Mouse (Mus musculus) MEL (cell line): ENCODE data around the gene Fbh1. TPM values are rescaled to one million over a fixed set of nuclear protein-coding genes. Genes with fewer than 3 reads are reported as not detected.
A peak's percentile ranks its signal among the peaks of the same experiment; 100 is the strongest.

ENCODE experiments used
- DNase-seq: peaks from one replicate; pipeline ENCODE4 v3.0.0; 2011; ENCODE audit warnings: low read depth, low spot score
- H3K27ac ChIP-seq: 2 replicates; pipeline ENCODE4 v1.5.1; 2012; ENCODE audit warnings: low read depth, mild to moderate bottlenecking, control low read depth, low read length, moderate library complexity; ENCODE audit not compliant: control insufficient read depth
- H3K27me3 ChIP-seq, 2 experiments: fragments of 150-350 bp in 1 of 2; sonication (generic) in 1 of 2; 2 replicates each; pipeline ENCODE4 v1.6.1; 2012; ENCODE audit warnings: low read length in 2 of 2, mild to moderate bottlenecking in 2 of 2, improper control_type of control experiment in 1 of 2, moderate library complexity in 1 of 2; ENCODE audit not compliant: insufficient read depth in 2 of 2, control insufficient read depth in 1 of 2
- H3K36me3 ChIP-seq, 2 experiments: 2 replicates each; pipeline ENCODE4 v1.6.1; 2012 to 2014; ENCODE audit warnings: low read length in 2 of 2, improper control_type of control experiment in 1 of 2, inconsistent platforms in 1 of 2, mild to moderate bottlenecking in 1 of 2; ENCODE audit not compliant: insufficient read depth in 2 of 2, control insufficient read depth in 1 of 2
- H3K4me1 ChIP-seq, 2 experiments: fragments of 150-350 bp in 1 of 2; sonication (generic) in 1 of 2; 2 replicates each; pipeline ENCODE4 v1.6.1; 2012; ENCODE audit warnings: low read length in 2 of 2, improper control_type of control experiment in 1 of 2, mild to moderate bottlenecking in 1 of 2; ENCODE audit not compliant: insufficient read depth in 2 of 2, control insufficient read depth in 1 of 2
- H3K4me3 ChIP-seq, 2 experiments: fragments of 150-350 bp in 1 of 2; sonication (generic) in 1 of 2; 2 replicates each; pipeline ENCODE4 v1.5.1; 2012; ENCODE audit warnings: low read depth in 2 of 2, low read length in 2 of 2, mild to moderate bottlenecking in 2 of 2, moderate library complexity in 2 of 2, control low read depth in 1 of 2, improper control_type of control experiment in 1 of 2; ENCODE audit not compliant: control insufficient read depth in 1 of 2, insufficient read depth in 1 of 2
- H3K79me2 ChIP-seq: 2 replicates; pipeline ENCODE4 v1.6.1; 2012; ENCODE audit warnings: mild to moderate bottlenecking, low read length, moderate library complexity; ENCODE audit not compliant: control insufficient read depth, poor library complexity, insufficient read depth
- H3K9ac ChIP-seq: 2 replicates; pipeline ENCODE4 v1.6.1; 2012; ENCODE audit warnings: low read depth, mild to moderate bottlenecking, control low read depth, low read length, moderate library complexity; ENCODE audit not compliant: control insufficient read depth, poor library complexity, severe bottlenecking
- H3K9me3 ChIP-seq: fragments of 150-350 bp; sonication (generic); replicated peaks from 2 replicates; pipeline ENCODE4 v1.6.1; 2012; ENCODE audit warnings: mild to moderate bottlenecking, low read length, improper control_type of control experiment, moderate library complexity; ENCODE audit not compliant: insufficient read depth
- BHLHE40 ChIP-seq: IDR thresholded peaks from 2 replicates; pipeline ENCODE4 v1.6.1; 2012; ENCODE audit warnings: low read depth, mild to moderate bottlenecking, inconsistent platforms, low read length, improper control_type of control experiment, borderline replicate concordance
- CHD1 ChIP-seq: IDR thresholded peaks from 2 replicates; pipeline ENCODE4 v1.6.1; 2012; ENCODE audit warnings: low read depth, mild to moderate bottlenecking, inconsistent platforms, low read length, improper control_type of control experiment
- CHD2 ChIP-seq: IDR thresholded peaks from 2 replicates; pipeline ENCODE4 v1.6.1; 2011; ENCODE audit warnings: low read length, improper control_type of control experiment
- CTCF ChIP-seq, 3 experiments: IDR thresholded peaks in 2 of 3; conservative IDR thresholded peaks in 1 of 3; 2 replicates each; pipeline ENCODE4 v1.5.1; 2011 to 2012; ENCODE audit warnings: low read length in 3 of 3, low read depth in 2 of 3, mild to moderate bottlenecking in 2 of 3, improper control_type of control experiment in 1 of 3, inconsistent platforms in 1 of 3, mixed read lengths in 1 of 3, moderate library complexity in 1 of 3; ENCODE audit not compliant: control insufficient read depth in 1 of 3, insufficient read depth in 1 of 3, poor library complexity in 1 of 3, severe bottlenecking in 1 of 3
- ELF1 ChIP-seq: IDR thresholded peaks from 2 replicates; pipeline ENCODE4 v1.6.1; 2014; ENCODE audit warnings: low read depth, mild to moderate bottlenecking, inconsistent platforms, low read length, improper control_type of control experiment, moderate library complexity
- EP300 ChIP-seq, 2 experiments: IDR thresholded peaks; 2 replicates each; pipeline ENCODE4 v1.6.1; 2011; ENCODE audit warnings: improper control_type of control experiment in 2 of 2, low read length in 2 of 2, low read depth in 1 of 2, mild to moderate bottlenecking in 1 of 2
- ETS1 ChIP-seq: IDR thresholded peaks from 2 replicates; pipeline ENCODE4 v1.6.1; 2012; ENCODE audit warnings: low read depth, mild to moderate bottlenecking, inconsistent platforms, low read length, improper control_type of control experiment, moderate library complexity
- GATA1 ChIP-seq: IDR thresholded peaks from 2 replicates; pipeline ENCODE4 v1.6.1; 2011; ENCODE audit warnings: low read depth, low read length, improper control_type of control experiment
- HCFC1 ChIP-seq: IDR thresholded peaks from 2 replicates; pipeline ENCODE4 v1.6.1; 2012; ENCODE audit warnings: low read depth, mild to moderate bottlenecking, inconsistent platforms, low read length, improper control_type of control experiment, moderate library complexity
- JUND ChIP-seq: IDR thresholded peaks from 2 replicates; pipeline ENCODE4 v1.6.1; 2011; ENCODE audit warnings: low read depth, mild to moderate bottlenecking, improper control_type of control experiment, low read length
- KAT2A ChIP-seq: conservative IDR thresholded peaks from 2 replicates; pipeline ENCODE4 v1.6.1; 2012; ENCODE audit warnings: low read depth, low read length, improper control_type of control experiment, inconsistent platforms
- MAFK ChIP-seq: IDR thresholded peaks from 2 replicates; pipeline ENCODE4 v1.6.1; 2011; ENCODE audit warnings: low read depth, mild to moderate bottlenecking, low read length, improper control_type of control experiment, borderline replicate concordance
- MAX ChIP-seq: IDR thresholded peaks from 2 replicates; pipeline ENCODE4 v1.6.1; 2011; ENCODE audit warnings: low read length, improper control_type of control experiment
- MAZ ChIP-seq: IDR thresholded peaks from 2 replicates; pipeline ENCODE4 v1.6.1; 2012; ENCODE audit warnings: low read depth, mild to moderate bottlenecking, inconsistent platforms, low read length, improper control_type of control experiment
- MEF2A ChIP-seq: IDR thresholded peaks from 2 replicates; pipeline ENCODE4 v1.6.1; 2014; ENCODE audit warnings: low read depth, mild to moderate bottlenecking, inconsistent platforms, low read length, improper control_type of control experiment; ENCODE audit not compliant: poor library complexity, insufficient replicate concordance, severe bottlenecking; ENCODE audit errors: extremely low read depth
- MXI1 ChIP-seq: IDR thresholded peaks from 2 replicates; pipeline ENCODE4 v1.6.1; 2011; ENCODE audit warnings: mild to moderate bottlenecking, low read depth, low read length, improper control_type of control experiment
- MYC ChIP-seq: IDR thresholded peaks from 2 replicates; pipeline ENCODE4 v1.6.1; 2011; ENCODE audit warnings: low read depth, mild to moderate bottlenecking, low read length, improper control_type of control experiment, moderate library complexity
- NELFE ChIP-seq: IDR thresholded peaks from 2 replicates; pipeline ENCODE4 v1.6.1; 2011; ENCODE audit warnings: low read depth, low read length, improper control_type of control experiment
- NRF1 ChIP-seq: IDR thresholded peaks from 2 replicates; pipeline ENCODE4 v1.6.1; 2014; ENCODE audit warnings: low read depth, mild to moderate bottlenecking, inconsistent platforms, low read length, improper control_type of control experiment, moderate library complexity; ENCODE audit not compliant: poor library complexity, insufficient read depth, severe bottlenecking
- POLR2AphosphoS2 ChIP-seq: IDR thresholded peaks from 2 replicates; pipeline ENCODE4 v1.6.1; 2011; ENCODE audit warnings: low read length, improper control_type of control experiment
- POLR2AphosphoS5 ChIP-seq: IDR thresholded peaks from 2 replicates; pipeline ENCODE4 v1.6.1; 2012; ENCODE audit warnings: low read depth, borderline replicate concordance, mild to moderate bottlenecking, inconsistent platforms, low read length, moderate library complexity, mixed read lengths
- RAD21 ChIP-seq: IDR thresholded peaks from 2 replicates; pipeline ENCODE4 v1.6.1; 2011; ENCODE audit warnings: mild to moderate bottlenecking, low read depth, low read length, improper control_type of control experiment
- RCOR1 ChIP-seq: IDR thresholded peaks from 2 replicates; pipeline ENCODE4 v1.6.1; 2012; ENCODE audit warnings: low read depth, mild to moderate bottlenecking, inconsistent platforms, low read length, improper control_type of control experiment
- SIN3A ChIP-seq: IDR thresholded peaks from 2 replicates; pipeline ENCODE4 v1.6.1; 2012; ENCODE audit warnings: low read length, improper control_type of control experiment, inconsistent platforms
- SMC3 ChIP-seq: IDR thresholded peaks from 2 replicates; pipeline ENCODE4 v1.6.1; 2011; ENCODE audit warnings: low read depth, low read length, improper control_type of control experiment
- TAL1 ChIP-seq: IDR thresholded peaks from 2 replicates; pipeline ENCODE4 v1.6.1; 2012; ENCODE audit warnings: mild to moderate bottlenecking, inconsistent platforms, low read length, moderate library complexity, mixed read lengths
- TBP ChIP-seq: IDR thresholded peaks from 2 replicates; pipeline ENCODE4 v1.8.0; 2011; ENCODE audit warnings: low read depth, low read length, improper control_type of control experiment
- TCF12 ChIP-seq: IDR thresholded peaks from 2 replicates; pipeline ENCODE4 v1.6.1; 2014; ENCODE audit warnings: low read depth, mild to moderate bottlenecking, inconsistent platforms, low read length, improper control_type of control experiment, moderate library complexity
- UBTF ChIP-seq: IDR thresholded peaks from 2 replicates; pipeline ENCODE4 v1.6.1; 2012; ENCODE audit warnings: low read depth, mild to moderate bottlenecking, inconsistent platforms, low read length, improper control_type of control experiment, moderate library complexity, borderline replicate concordance; ENCODE audit not compliant: insufficient read depth
- USF1 ChIP-seq: IDR thresholded peaks from 2 replicates; pipeline ENCODE4 v1.6.1; 2014; ENCODE audit warnings: low read depth, mild to moderate bottlenecking, inconsistent platforms, low read length, improper control_type of control experiment, moderate library complexity
- USF2 ChIP-seq, 2 experiments: IDR thresholded peaks; 2 replicates each; pipeline ENCODE4 v1.6.1; 2011 to 2012; ENCODE audit warnings: improper control_type of control experiment in 2 of 2, low read length in 2 of 2, borderline replicate concordance in 1 of 2, inconsistent platforms in 1 of 2, low read depth in 1 of 2, mild to moderate bottlenecking in 1 of 2; ENCODE audit not compliant: insufficient read depth in 1 of 2
- ZC3H11A ChIP-seq: IDR thresholded peaks from 2 replicates; pipeline ENCODE4 v1.6.1; 2012; ENCODE audit warnings: low read depth, mild to moderate bottlenecking, inconsistent platforms, low read length, improper control_type of control experiment
- ZKSCAN1 ChIP-seq: IDR thresholded peaks from 2 replicates; pipeline ENCODE4 v1.6.1; 2012; ENCODE audit warnings: low read depth, mild to moderate bottlenecking, inconsistent platforms, low read length, improper control_type of control experiment, moderate library complexity
- ZMIZ1 ChIP-seq: IDR thresholded peaks from 2 replicates; pipeline ENCODE4 v1.6.1; 2012; ENCODE audit warnings: low read depth, mild to moderate bottlenecking, inconsistent platforms, low read length, improper control_type of control experiment, moderate library complexity
- ZNF384 ChIP-seq: IDR thresholded peaks from 2 replicates; pipeline ENCODE4 v1.6.1; 2012; ENCODE audit warnings: low read depth, mild to moderate bottlenecking, inconsistent platforms, low read length, improper control_type of control experiment
- polyA plus RNA-seq, 2 experiments: library from polyadenylated mRNA; stranded (reverse) in 1 of 2; unstranded in 1 of 2; fragments of >175 nt in 1 of 2; fragments of >200 nt in 1 of 2; gene quantifications; 2 replicates each; pipeline versions ENCODE4 v1.2.1 to v1.2.4; 2012; ENCODE audit warnings: low replicate concordance in 2 of 2, low read depth in 1 of 2; ENCODE audit not compliant: insufficient read length in 2 of 2, insufficient read depth in 1 of 2, missing spikeins in 1 of 2
- total RNA-seq: library from RNA; depleted of rRNA; stranded (reverse); fragments of 300-350 nt; gene quantifications from 2 replicates; pipeline ENCODE4 v1.2.3, GENCODE M21; 2012

Fbh1 gene
- total and polyA plus RNA-seq, 3 experiments = 34.9 to 44.9 TPM; not detected in 1

- H3K9me3 ChIP-seq = no peaks in the 10 kb centered on the region
- peak overlapping the region; percentile 78 for H3K9ac ChIP-seq
- H3K27me3 ChIP-seq = no peaks in the 10 kb centered on the region
- H3K4me1 ChIP-seq = peaks cover 0 to 10% of the 10 kb centered on the region in 2 experiments; a peak in 1 of 4 replicates
- DNase-seq = peak; percentile 95
- H3K79me2 ChIP-seq = peaks cover 24% of the 10 kb centered on the region
- H3K27ac ChIP-seq = peak overlapping the region; percentile 75
- peaks cover 0 to 7% of the 10 kb centered on the region in 2 experiments; a peak in 2 of 4 replicates for H3K36me3 ChIP-seq
- H3K4me3 ChIP-seq = peak overlapping the region; percentile 72 to 80
- TF ChIP-seq ZKSCAN1 (no peak), MEF2A (no peak), SMC3 (no peak), HCFC1 (peak; percentile 82), NELFE (peak; percentile 73), EP300 (IDR thresholded peaks at IDR 0.05; ENCODE audit: low read depth in 1 of 2, low read length in 2 of 2) (no peak), JUND (no peak), CHD1 (no peak), ZNF384 (no peak), BHLHE40 (no peak), POLR2AphosphoS5 (no peak), NRF1 (no peak), MXI1 (peak; percentile 26; the same call in 1 of the 2 replicates), KAT2A (no peak; the same call in 1 of the 2 replicates), GATA1 (no peak), SIN3A (peak; percentile 88), USF2 (IDR thresholded peaks at IDR 0.05; ENCODE audit: borderline replicate concordance in 1 of 2, insufficient read depth in 1 of 2, low read depth in 1 of 2, low read length in 2 of 2) (peak; percentile 76 to 92), RAD21 (no peak), MAFK (no peak), RCOR1 (no peak), ELF1 (peak; percentile 92), POLR2AphosphoS2 (peak; percentile 59; the same call in 1 of the 2 replicates), TBP (peak; percentile 77; the same call in 1 of the 2 replicates), MAX (peak; percentile 94), ZC3H11A (no peak), TCF12 (no peak), CTCF (IDR thresholded peaks at IDR 0.05 in 2 of 3, conservative IDR thresholded peaks at IDR 0.05 in 1 of 3; ENCODE audit: control insufficient read depth in 1 of 3, insufficient read depth in 1 of 3, low read depth in 2 of 3, low read length in 3 of 3, poor library complexity in 1 of 3, severe bottlenecking in 1 of 3) (0 out of 6 replicates have a peak, but pooled peaks of 1 of the 3 experiments have one; percentile 2), MYC (0 out of 2 replicates have a peak, but pooled peaks have one; percentile 21), ZMIZ1 (peak; percentile 61; the same call in 1 of the 2 replicates), TAL1 (no peak), UBTF (no peak), CHD2 (no peak), MAZ (no peak), USF1 (peak; percentile 99), ETS1 (no peak)
Observed at GRCm38 (mm10) chr2:11778087-11778823, 873 bp upstream of the Fbh1 start.
